Mouse (Mus musculus) mouse embryonic stem cell (cell line): ENCODE data around the gene Rbm39.

Experiments
- in situ Hi-C, 2 experiments: fragments of 300-500 bp; cut with MboI; formaldehyde crosslinking; loops; 1 replicate in 1 of 2; 3 replicates in 1 of 2; pipeline ENCODE4 v1.14.3; 2019 to 2020; ENCODE audit warnings: low sequenced_read_pairs in 2 of 2, low pct_unique_long_range_greater_than_20kb in 1 of 2, mixed read lengths in 1 of 2; ENCODE audit not compliant: unreplicated experiment in 1 of 2

Gene Rbm39

GRCm38 (mm10) chr2:156180094-156180821, at the start of gene Rbm39:
Gene Rbm39, minus strand, starts transcription at chr2:156180238.
- in situ Hi-C loops, result no loop called here

- in situ Hi-C loops, result no loop called here
Observed at GRCm38 (mm10) chr2:156229171-156229570, 49.1 kb upstream of the Rbm39 start.

GRCm38 (mm10) chr2:156227689-156228088, 47.7 kb upstream of the Rbm39 start:
- in situ Hi-C loops, result no loop called here

- in situ Hi-C loops, result no loop called here
Observed at GRCm38 (mm10) chr2:156224043-156224442, 44.0 kb upstream of the Rbm39 start.

GRCm38 (mm10) chr2:156222100-156222499, 42.1 kb upstream of the Rbm39 start:
- in situ Hi-C loops, result no loop called here

- in situ Hi-C loops, result no loop called here
Observed at GRCm38 (mm10) chr2:156217786-156218185, 37.7 kb upstream of the Rbm39 start.

GRCm38 (mm10) chr2:156203917-156204316, 23.9 kb upstream of the Rbm39 start:
- in situ Hi-C loops, result no loop called here

GRCm38 (mm10) chr2:156202848-156203437, 22.9 kb upstream of the Rbm39 start:
- in situ Hi-C loops, result no loop called here

- in situ Hi-C loops, result no loop called here
Observed at GRCm38 (mm10) chr2:156201486-156201885, 21.4 kb upstream of the Rbm39 start.

- in situ Hi-C loops, result no loop called here
Observed at GRCm38 (mm10) chr2:156199944-156200343, 19.9 kb upstream of the Rbm39 start.

GRCm38 (mm10) chr2:156197129-156197911, 17.3 kb upstream of the Rbm39 start:
- in situ Hi-C loops, result no loop called here

GRCm38 (mm10) chr2:156196302-156197128, 16.5 kb upstream of the Rbm39 start, which contains the start of gene Phf20:
Gene Phf20, plus strand, starts transcription at chr2:156196466.
- in situ Hi-C loops, result no loop called here

- in situ Hi-C loops, result no loop called here
Observed at GRCm38 (mm10) chr2:156194571-156194970, 14.5 kb upstream of the Rbm39 start.

- in situ Hi-C loops, result no loop called here
Observed at GRCm38 (mm10) chr2:156193066-156193862, 13.2 kb upstream of the Rbm39 start.

GRCm38 (mm10) chr2:156192068-156192467, 12.0 kb upstream of the Rbm39 start:
- in situ Hi-C loops, result no loop called here

- in situ Hi-C loops, result no loop called here
Observed at GRCm38 (mm10) chr2:156191540-156191939, 11.5 kb upstream of the Rbm39 start.

- in situ Hi-C loops, result no loop called here
Observed at GRCm38 (mm10) chr2:156190004-156190896, 10.2 kb upstream of the Rbm39 start.
